Mouse (Mus musculus): ENCODE measurements around the gene Cmtr2.

DNA sequence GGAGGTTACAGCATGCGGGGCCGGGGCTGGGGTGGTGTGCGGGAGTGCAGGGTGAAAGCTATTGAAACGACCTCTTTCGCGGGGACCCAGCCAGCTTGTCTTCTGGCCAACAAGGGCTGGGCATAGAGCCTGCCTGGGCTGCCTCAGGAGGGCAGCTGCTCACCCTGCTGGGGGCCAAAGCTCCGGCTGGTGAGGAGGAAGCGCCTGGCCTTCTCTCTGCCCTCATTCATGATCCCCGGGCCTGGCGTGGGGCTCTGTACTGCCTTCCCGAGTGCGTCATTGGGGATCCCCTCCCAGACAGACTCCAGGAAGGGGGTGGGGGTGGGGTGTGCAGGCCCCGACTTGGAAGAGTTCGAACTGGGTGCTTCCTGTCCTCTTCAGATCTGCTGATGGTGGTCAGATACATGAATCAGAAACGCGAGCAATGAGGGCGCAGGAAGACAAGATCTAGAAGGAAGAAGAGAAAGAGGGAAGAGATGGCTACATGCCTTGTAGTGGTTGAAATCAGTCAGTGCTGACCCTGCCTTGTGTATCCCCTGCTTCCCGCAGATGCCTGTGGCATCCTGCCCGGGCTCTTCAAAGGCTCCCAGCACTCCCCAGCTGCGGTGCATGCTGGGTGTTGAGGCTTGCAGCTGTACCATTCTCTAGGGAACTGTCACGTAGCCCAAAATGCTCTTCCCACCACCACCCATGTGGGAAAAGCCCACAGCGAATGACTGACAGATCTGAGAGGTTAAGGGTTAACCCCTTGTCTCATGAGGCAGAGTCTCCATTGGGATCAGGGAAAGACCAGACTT, 37.9 kb upstream of the Cmtr2 start:
- no peak for TF ChIP-seq CTCF (conservative IDR thresholded peaks at IDR 0.05; ENCODE audit: insufficient read depth, insufficient read length, low read depth, low read length)
- TF ChIP-seq POLR2A (IDR thresholded peaks at IDR 0.05; ENCODE audit: low read depth, low read length) = no peak

Measured in kidney, adult 2 months (tissue).